Mouse (Mus musculus): Measurements from ENCODE around the gene Cacnb2.

The Cacnb2 gene

DNA sequence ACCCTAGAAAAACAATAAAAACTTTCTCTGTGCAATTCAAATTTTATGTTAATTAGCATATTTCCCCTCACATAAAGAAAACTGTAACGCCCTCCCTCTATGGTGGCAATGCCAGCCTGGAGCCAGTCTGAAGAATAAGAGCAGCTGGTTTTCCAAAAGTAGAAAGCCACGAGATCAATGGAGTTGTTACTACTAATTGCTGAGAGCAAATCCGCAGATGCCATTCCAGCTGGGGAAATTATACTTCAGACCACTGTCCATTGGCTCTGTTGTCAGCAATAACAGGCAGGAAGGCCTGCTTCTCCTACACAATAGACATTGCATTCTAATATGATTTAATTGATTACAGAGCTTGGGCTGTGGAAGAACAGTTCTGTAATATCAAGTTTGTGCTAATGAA lies 257.5 kb downstream of the Cacnb2 start:
- no peak for TF ChIP-seq GATA4 (IDR thresholded peaks at IDR 0.05; ENCODE audit: insufficient replicate concordance, low read length)

DNA sequence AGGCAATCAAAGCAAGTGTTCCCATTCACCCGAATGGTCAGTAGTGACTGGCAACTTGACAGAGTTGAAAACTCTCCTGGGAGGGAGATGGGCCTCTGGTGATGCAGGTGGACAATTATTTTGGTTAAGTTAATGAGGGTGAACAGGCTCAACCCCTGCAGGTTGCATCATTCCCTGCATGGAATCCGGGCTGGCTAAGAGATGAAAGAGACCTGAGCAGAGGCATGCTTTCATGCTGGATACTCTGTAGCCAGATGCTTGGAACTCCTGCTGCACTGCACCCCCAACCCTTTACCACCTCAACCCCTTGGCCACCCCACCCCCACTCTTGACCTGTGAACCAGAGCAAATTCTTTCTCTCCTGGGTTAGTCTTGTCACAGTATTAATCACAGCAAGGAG lies 258.7 kb downstream of the Cacnb2 start:
- no peak for TF ChIP-seq GATA4 (IDR thresholded peaks at IDR 0.05; ENCODE audit: insufficient replicate concordance, low read length)

GRCm38 (mm10) chr2:14862981-14863380 lies 260.1 kb downstream of the Cacnb2 start:
- TF ChIP-seq GATA4 (IDR thresholded peaks at IDR 0.05; ENCODE audit: insufficient replicate concordance, low read length): no peak

- no peak for TF ChIP-seq GATA4 (IDR thresholded peaks at IDR 0.05; ENCODE audit: insufficient replicate concordance, low read length)
Measured at GRCm38 (mm10) chr2:14873116-14873515, 270.2 kb downstream of the Cacnb2 start.

GRCm38 (mm10) chr2:14873701-14874181 lies 270.9 kb downstream of the Cacnb2 start:
- no peak for TF ChIP-seq GATA4 (IDR thresholded peaks at IDR 0.05; ENCODE audit: insufficient replicate concordance, low read length)

- no peak for TF ChIP-seq GATA4 (IDR thresholded peaks at IDR 0.05; ENCODE audit: insufficient replicate concordance, low read length)
Measured at GRCm38 (mm10) chr2:14874281-14875037, 271.6 kb downstream of the Cacnb2 start.

DNA sequence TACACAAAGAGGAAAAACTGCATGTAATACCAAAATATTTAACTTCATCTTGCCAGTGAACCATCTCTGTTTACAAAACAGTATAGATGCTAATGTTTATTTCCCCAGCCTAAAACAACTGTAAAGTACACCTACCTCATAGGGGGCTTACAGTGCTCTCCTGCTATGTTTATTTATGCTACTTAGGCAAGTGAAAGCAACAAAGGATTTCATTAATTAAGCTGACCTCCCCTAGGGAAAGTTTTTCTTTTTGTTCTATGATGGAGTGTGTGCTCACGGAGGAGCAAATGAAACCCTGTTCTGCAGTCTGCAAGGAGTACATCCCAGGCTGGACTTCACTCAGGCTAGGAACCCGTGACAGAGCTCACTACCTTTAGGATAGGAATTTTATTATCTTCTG lies 272.2 kb downstream of the Cacnb2 start:
- TF ChIP-seq GATA4 (IDR thresholded peaks at IDR 0.05; ENCODE audit: insufficient replicate concordance, low read length): no peak

- TF ChIP-seq GATA4 (IDR thresholded peaks at IDR 0.05; ENCODE audit: insufficient replicate concordance, low read length): no peak
Measured at GRCm38 (mm10) chr2:14875616-14876015, 272.7 kb downstream of the Cacnb2 start.

GRCm38 (mm10) chr2:14878953-14879352 lies 276.1 kb downstream of the Cacnb2 start:
- TF ChIP-seq GATA4 (IDR thresholded peaks at IDR 0.05; ENCODE audit: insufficient replicate concordance, low read length): no peak

- no peak for TF ChIP-seq GATA4 (IDR thresholded peaks at IDR 0.05; ENCODE audit: insufficient replicate concordance, low read length)
Measured at GRCm38 (mm10) chr2:14883460-14883859, 280.6 kb downstream of the Cacnb2 start.

DNA sequence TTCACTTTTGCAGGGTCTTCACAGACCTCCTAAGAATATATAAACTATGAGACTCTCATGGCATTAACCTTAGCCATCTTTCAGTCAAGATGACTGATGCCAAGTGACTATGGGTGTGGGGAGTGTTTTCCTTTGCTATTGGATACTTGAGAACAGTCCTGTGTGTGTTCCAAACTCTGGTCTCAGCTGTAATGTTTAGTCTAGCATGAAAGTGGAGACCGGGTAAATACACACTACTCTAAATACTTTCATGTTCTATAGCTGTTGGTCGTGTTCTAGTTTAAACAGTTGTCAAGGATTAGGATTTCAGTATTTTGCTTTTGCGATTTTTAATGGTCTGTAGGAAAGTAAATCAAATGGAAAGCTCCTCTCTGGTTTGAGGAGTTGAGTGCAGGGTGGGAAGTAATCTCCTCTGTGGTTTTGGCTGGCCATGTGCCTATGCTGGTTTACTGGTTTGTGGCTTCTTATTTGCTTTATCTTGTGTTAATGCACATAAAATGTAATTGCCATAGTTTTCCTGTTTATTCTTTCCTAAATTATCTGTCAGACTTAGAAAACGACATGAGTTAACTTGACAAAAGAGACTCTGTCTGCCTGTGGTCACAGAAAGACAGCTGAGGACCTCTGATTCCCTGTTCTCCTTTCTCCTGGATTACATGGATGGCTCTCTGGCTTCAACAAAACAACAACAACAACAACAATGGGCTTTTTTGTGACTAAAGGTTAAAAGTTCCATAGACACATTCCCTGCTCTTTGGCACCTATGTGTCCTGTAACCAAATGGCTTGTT lies 285.7 kb downstream of the Cacnb2 start:
- no peak for TF ChIP-seq GATA4 (IDR thresholded peaks at IDR 0.05; ENCODE audit: insufficient replicate concordance, low read length)

DNA sequence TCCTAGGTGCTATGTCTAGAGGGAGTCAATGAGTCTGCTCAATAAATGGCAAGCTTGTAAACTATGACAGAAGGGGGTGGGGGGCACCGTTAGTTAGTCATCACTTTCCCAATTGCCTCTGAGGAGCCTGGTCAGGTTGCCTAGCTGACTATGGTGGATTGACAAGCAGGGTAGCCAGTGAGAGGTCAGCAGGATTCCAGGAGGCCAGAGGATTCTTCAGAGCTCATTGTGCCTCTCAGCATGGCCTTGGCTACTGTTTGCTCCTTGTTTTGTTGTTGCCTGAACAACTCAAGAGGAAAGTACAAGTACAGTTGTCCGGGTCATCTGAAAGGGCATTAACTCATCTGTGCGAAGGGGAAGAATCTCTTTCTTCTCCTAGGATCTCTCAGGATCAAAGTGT lies 300.9 kb downstream of the Cacnb2 start:
- no peak for TF ChIP-seq GATA4 (IDR thresholded peaks at IDR 0.05; ENCODE audit: insufficient replicate concordance, low read length)

GRCm38 (mm10) chr2:14904865-14905264 lies 302.0 kb downstream of the Cacnb2 start:
- no peak for TF ChIP-seq GATA4 (IDR thresholded peaks at IDR 0.05; ENCODE audit: insufficient replicate concordance, low read length)

GRCm38 (mm10) chr2:14907124-14907925 lies 304.4 kb downstream of the Cacnb2 start:
- no peak for TF ChIP-seq GATA4 (IDR thresholded peaks at IDR 0.05; ENCODE audit: insufficient replicate concordance, low read length)

- TF ChIP-seq GATA4 (IDR thresholded peaks at IDR 0.05; ENCODE audit: insufficient replicate concordance, low read length): no peak
Measured at GRCm38 (mm10) chr2:14917585-14918247, 314.8 kb downstream of the Cacnb2 start.
